Mouse (Mus musculus): ENCODE results near the gene Scn4b.

GRCm38 (mm10) chr9:45146267-45146597, 8.0 kb downstream of the Scn4b start:
- TF ChIP-seq POLR2A (IDR thresholded peaks at IDR 0.05; ENCODE audit: control insufficient read depth, low read depth, low read length) (no peak), CTCF (IDR thresholded peaks at IDR 0.05; ENCODE audit: control insufficient read depth, insufficient read depth, insufficient replicate concordance, low read depth, low read length) (no peak)
